Comparison of ENCODE assay signal across 8 mouse cellular contexts in genomic region chr15:85981768-85982415, GRCm38 (mm10). TPM values are rescaled to one million over a fixed set of nuclear protein-coding genes. Genes with fewer than 3 reads are reported as not detected.
DNase-seq lines count a peak whose midpoint lies in the region; ATAC-seq lines count a peak whose summit lies in the region.

No protein-coding gene starts in this region.

- DNase-seq in adrenal gland, postnatal 14 days = peak; percentile 51
- DNase-seq in adrenal gland, adult 18-20 months (ENCODE audit: low spot score in 2 of 2) = no peak
- peak; percentile 53 for DNase-seq in embryonic facial prominence, embryonic 11.5 days (ENCODE audit: low spot score)
- peak; percentile 73 to 79 for DNase-seq in lung, adult 18-20 months
- DNase-seq in cerebellum, postnatal 10 days = no peak

- ATAC-seq in embryonic facial prominence, embryonic 11.5 days (replicated peaks; ENCODE audit: insufficient number of reproducible peaks, low FRiP score, low TSS enrichment, low read depth) = no peak
- ATAC-seq in stomach, embryonic 15.5 days (ENCODE audit: insufficient read depth, low FRiP score, low read depth) = peak; percentile 57; the same call in 1 of the 2 replicates
- ATAC-seq in midbrain, embryonic 13.5 days = no peak
- no peak for ATAC-seq in forebrain, embryonic 16.5 days

- H3K27me3 ChIP-seq in embryonic facial prominence, embryonic 11.5 days (ENCODE audit: control insufficient read depth, insufficient read depth, low read length) = no peaks in the 10 kb centered on the region
- H3K27me3 ChIP-seq in stomach, embryonic 15.5 days (replicated peaks) = no peaks in the 10 kb centered on the region
- no peaks in the 10 kb centered on the region for H3K27me3 ChIP-seq in midbrain, embryonic 13.5 days
- no peaks in the 10 kb centered on the region for H3K27me3 ChIP-seq in forebrain, embryonic 16.5 days (replicated peaks; ENCODE audit: control insufficient read depth, insufficient read depth, low read length)

- no peak overlapping the region for H3K27ac ChIP-seq in embryonic facial prominence, embryonic 11.5 days (replicated peaks; ENCODE audit: low read depth, low read length)
- no peak overlapping the region for H3K27ac ChIP-seq in stomach, embryonic 15.5 days
- H3K27ac ChIP-seq in midbrain, embryonic 13.5 days = no peak overlapping the region
- no peak overlapping the region for H3K27ac ChIP-seq in forebrain, embryonic 16.5 days (ENCODE audit: low read length)

- H3K4me1 ChIP-seq in embryonic facial prominence, embryonic 11.5 days (ENCODE audit: control insufficient read depth, insufficient read depth, low read length) = no peaks in the 10 kb centered on the region
- no peaks in the 10 kb centered on the region; the same call in 1 of the 2 replicates for H3K4me1 ChIP-seq in stomach, embryonic 15.5 days
- H3K4me1 ChIP-seq in midbrain, embryonic 13.5 days (replicated peaks) = peaks cover 18% of the 10 kb centered on the region
- peaks cover 17% of the 10 kb centered on the region for H3K4me1 ChIP-seq in forebrain, embryonic 16.5 days (replicated peaks; ENCODE audit: control insufficient read depth, insufficient read depth, low read length)

- no peak overlapping the region for H3K4me2 ChIP-seq in embryonic facial prominence, embryonic 11.5 days (ENCODE audit: low read depth, low read length)
- H3K4me2 ChIP-seq in stomach, embryonic 15.5 days = no peak overlapping the region
- H3K4me2 ChIP-seq in midbrain, embryonic 13.5 days (replicated peaks) = no peak overlapping the region
- H3K4me2 ChIP-seq in forebrain, embryonic 16.5 days (ENCODE audit: low read length) = no peak overlapping the region

- H3K9ac ChIP-seq in embryonic facial prominence, embryonic 11.5 days (replicated peaks; ENCODE audit: low read length) = no peak overlapping the region
- no peak overlapping the region for H3K9ac ChIP-seq in stomach, embryonic 15.5 days
- no peak overlapping the region for H3K9ac ChIP-seq in midbrain, embryonic 13.5 days (replicated peaks)
- H3K9ac ChIP-seq in forebrain, embryonic 16.5 days (replicated peaks; ENCODE audit: low read depth, low read length) = no peak overlapping the region

- H3K4me3 ChIP-seq in embryonic facial prominence, embryonic 11.5 days (ENCODE audit: low read depth, low read length) = no peak overlapping the region
- H3K4me3 ChIP-seq in stomach, embryonic 15.5 days (replicated peaks) = no peak overlapping the region
- no peak overlapping the region for H3K4me3 ChIP-seq in midbrain, embryonic 13.5 days (replicated peaks)
- H3K4me3 ChIP-seq in forebrain, embryonic 16.5 days (replicated peaks; ENCODE audit: low read length) = no peak overlapping the region

- H3K36me3 ChIP-seq in embryonic facial prominence, embryonic 11.5 days (replicated peaks; ENCODE audit: control insufficient read depth, insufficient read depth, low read depth, low read length) = no peaks in the 10 kb centered on the region
- no peaks in the 10 kb centered on the region for H3K36me3 ChIP-seq in stomach, embryonic 15.5 days
- H3K36me3 ChIP-seq in midbrain, embryonic 13.5 days = no peaks in the 10 kb centered on the region
- H3K36me3 ChIP-seq in forebrain, embryonic 16.5 days (ENCODE audit: control insufficient read depth, insufficient read depth) = no peaks in the 10 kb centered on the region

- no peaks in the 10 kb centered on the region for H3K9me3 ChIP-seq in embryonic facial prominence, embryonic 11.5 days (replicated peaks; ENCODE audit: control insufficient read depth, low read length)
- no peaks in the 10 kb centered on the region for H3K9me3 ChIP-seq in stomach, embryonic 15.5 days
- H3K9me3 ChIP-seq in midbrain, embryonic 13.5 days = no peaks in the 10 kb centered on the region
- no peaks in the 10 kb centered on the region for H3K9me3 ChIP-seq in forebrain, embryonic 16.5 days (ENCODE audit: control insufficient read depth, low read length)

- 18% methylated on average over 11 of the region's 11 CpGs for WGBS in embryonic facial prominence, embryonic 11.5 days
- WGBS in stomach, embryonic 15.5 days = 29% methylated on average over 11 of the region's 11 CpGs
- WGBS in midbrain, embryonic 13.5 days = 64% methylated on average over 11 of the region's 11 CpGs
- WGBS in forebrain, embryonic 16.5 days = 70% methylated on average over 11 of the region's 11 CpGs

RNA-seq across cellular contexts. Expression of gene Celsr1, which starts 51.7 kb away (rescaled TPM):
- 4.5 and 4.6 TPM in 2 replicates for total RNA-seq in adrenal gland, postnatal 14 days (2021)
- 1 to 10 TPM; 2.9 to 3.7 TPM for total RNA-seq in adrenal gland, adult 18-20 months (2021)
- polyA plus RNA-seq in embryonic facial prominence, embryonic 11.5 days (2014; fragmentation: Nextera tagmentation; extraction: Ambion mirVana) = 2.0 and 2.1 TPM in 2 replicates
- polyA plus RNA-seq in stomach, embryonic 15.5 days (2015; fragmentation: Nextera tagmentation; extraction: Ambion mirVana) = 3.1 and 3.2 TPM in 2 replicates
- 2.0 and 2.7 TPM in 2 replicates for polyA plus RNA-seq in midbrain, embryonic 13.5 days (2015; fragmentation: Nextera tagmentation; extraction: Ambion mirVana)
- 4.6 and 5.6 TPM in 2 replicates for polyA plus RNA-seq in forebrain, embryonic 16.5 days (2015; fragmentation: Nextera tagmentation; extraction: Ambion mirVana)

Comparison
In these comparisons a context has a peak if more than half of its experiments do, and no peak if none do; other contexts are left out.
1. DNase-seq: peak in adrenal gland, postnatal 14 days (single experiment), embryonic facial prominence, embryonic 11.5 days (single experiment) and lung, adult 18-20 months (2 of 2); none in adrenal gland, adult 18-20 months (0 of 2) and cerebellum, postnatal 10 days (0 of 2).